Mouse (Mus musculus) limb, embryonic 12.5 days (tissue): ENCODE results near the gene Rufy1. TPM values are rescaled to one million over a fixed set of nuclear protein-coding genes. Genes with fewer than 3 reads are reported as not detected.
"Not testable (repeated sequence)": the region's sequence is repeated elsewhere in the genome, so short reads cannot be mapped to it uniquely, and the experiment has no call there.

ENCODE experiments used
- ATAC-seq: fragments of 200-750 bp; cut with Nextera tagmentation; 2 replicates; pipeline ENCODE4 v1.8.0; 2017; ENCODE audit warnings: low read depth, moderate TSS enrichment; ENCODE audit not compliant: insufficient number of reproducible peaks, insufficient read depth, low FRiP score, low TSS enrichment
- H3K27ac ChIP-seq: fragments of 300-500 bp; sonication (generic); 2 replicates; pipeline ENCODE4 v1.5.1; 2016; ENCODE audit warnings: mild to moderate bottlenecking, moderate library complexity
- H3K27me3 ChIP-seq: fragments of 300-500 bp; sonication (generic); 2 replicates; pipeline ENCODE4 v1.6.1; 2016; ENCODE audit warnings: mild to moderate bottlenecking, moderate library complexity
- H3K36me3 ChIP-seq: fragments of 300-500 bp; sonication (generic); 2 replicates; pipeline ENCODE4 v1.6.1; 2016; ENCODE audit warnings: mild to moderate bottlenecking, moderate library complexity
- H3K4me1 ChIP-seq: fragments of 300-500 bp; sonication (generic); replicated peaks from 2 replicates; pipeline ENCODE4 v1.6.1; 2016
- H3K4me2 ChIP-seq: fragments of 300-500 bp; sonication (generic); 2 replicates; pipeline ENCODE4 v1.6.1; 2016; ENCODE audit warnings: mild to moderate bottlenecking, moderate library complexity
- H3K4me3 ChIP-seq: fragments of 300-500 bp; sonication (generic); replicated peaks from 2 replicates; pipeline ENCODE4 v1.5.1; 2016; ENCODE audit warnings: mild to moderate bottlenecking
- H3K9ac ChIP-seq: fragments of 300-500 bp; sonication (generic); replicated peaks from 2 replicates; pipeline ENCODE4 v1.6.1; 2016; ENCODE audit warnings: mild to moderate bottlenecking, moderate library complexity
- H3K9me3 ChIP-seq: fragments of 300-500 bp; sonication (generic); 2 replicates; pipeline ENCODE4 v1.6.1; 2016; ENCODE audit warnings: mild to moderate bottlenecking, moderate library complexity
- WGBS: fragments of 180-500 bp; shearing (Covaris S2); methylation state at CpG from one replicate; pipeline ENCODE4 v1.1.7; 2016; 5-methylcytosine and 5-hydroxymethylcytosine counted together
- polyA plus RNA-seq: library from polyadenylated mRNA; unstranded; fragments of >200 nt; fragmentation: Nextera tagmentation; extraction: Ambion mirVana; gene quantifications from 2 replicates; pipeline ENCODE4 v1.2.1, GENCODE M21; 2016

Rufy1 gene
- polyA plus RNA-seq, 1 experiment from 2014 or later: 28.1 TPM

DNA sequence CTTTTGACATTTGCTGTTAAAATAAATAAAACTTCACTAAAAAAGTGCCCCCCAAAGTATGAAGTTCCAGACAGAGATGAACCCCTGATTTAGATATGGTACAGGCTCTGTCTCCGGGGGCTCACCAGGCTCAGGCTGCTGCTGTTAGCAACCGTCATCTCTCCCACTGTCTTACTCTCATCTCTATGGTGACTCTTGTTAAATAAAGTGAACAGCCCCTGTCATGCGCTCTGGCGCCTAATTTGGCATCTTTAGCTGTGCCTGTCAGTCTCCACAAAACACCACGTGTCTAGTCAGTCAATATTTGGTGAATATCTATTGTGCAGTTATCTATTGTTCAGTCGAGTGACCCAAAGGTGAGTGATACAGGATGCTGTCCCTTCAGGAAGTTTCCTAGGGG lies 24.0 kb upstream of the Rufy1 start:
- Histone ChIP-seq H3K27ac (no peak overlapping the region), H3K27me3 (peaks cover 13% of the 10 kb centered on the region), H3K4me1 (peaks cover 19% of the 10 kb centered on the region), H3K4me3 (no peak overlapping the region), H3K9ac (no peak overlapping the region), H3K4me2 (no peak overlapping the region), H3K36me3 (no peaks in the 10 kb centered on the region), H3K9me3 (no peaks in the 10 kb centered on the region)
- no peak for ATAC-seq
- 78% methylated on average over 6 of the region's 6 CpGs for WGBS

DNA sequence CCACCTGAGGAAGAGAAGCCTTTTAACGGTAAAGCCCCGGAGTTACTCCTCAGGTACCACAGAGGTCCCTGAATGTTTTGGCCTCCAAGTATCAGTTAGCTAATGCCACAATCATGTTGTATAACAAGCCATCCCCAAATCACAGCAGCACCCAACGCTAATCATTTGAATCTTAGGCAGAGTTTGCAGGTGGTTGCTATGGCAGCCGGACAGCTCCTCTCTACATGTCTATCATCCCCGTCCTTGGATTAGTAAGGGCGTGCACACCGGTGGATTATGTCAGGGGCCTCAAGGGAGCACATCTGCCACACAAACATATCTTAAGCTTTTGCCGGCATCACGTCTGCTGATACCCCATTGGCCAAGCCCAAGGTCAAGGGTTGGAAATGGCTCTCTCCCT lies 19.3 kb upstream of the Rufy1 start:
- no peak for ATAC-seq
- WGBS: 81% methylated on average over 9 of the region's 9 CpGs
- Histone ChIP-seq H3K4me1 (no peaks in the 10 kb centered on the region), H3K9ac (no peak overlapping the region), H3K4me3 (no peak overlapping the region), H3K4me2 (no peak overlapping the region), H3K36me3 (no peaks in the 10 kb centered on the region), H3K9me3 (no peaks in the 10 kb centered on the region), H3K27me3 (no peaks in the 10 kb centered on the region; the same call in 1 of the 2 replicates), H3K27ac (no peak overlapping the region)

DNA sequence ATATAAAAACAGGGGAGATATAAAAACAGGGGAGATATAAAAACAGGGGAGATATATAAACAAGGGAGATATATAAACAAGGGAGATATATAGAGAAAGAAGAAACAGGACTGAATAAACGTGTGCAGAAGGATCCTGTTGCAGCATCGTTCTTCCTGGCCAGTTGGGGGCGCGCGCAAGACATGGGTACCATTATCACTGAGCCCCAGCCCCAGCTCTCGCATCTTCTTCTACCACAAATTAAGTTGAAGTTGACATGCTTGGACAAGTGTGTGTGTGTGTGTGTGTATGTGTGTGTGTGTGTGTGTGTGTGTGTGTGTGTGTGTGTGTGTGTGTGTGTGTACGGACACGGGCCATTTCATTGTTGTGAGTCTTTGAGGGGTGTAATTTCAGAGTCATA lies 17.2 kb upstream of the Rufy1 start:
- not testable (repeated sequence) for H3K27ac ChIP-seq, H3K9me3 ChIP-seq, H3K36me3 ChIP-seq, H3K27me3 ChIP-seq, H3K9ac ChIP-seq, H3K4me3 ChIP-seq, H3K4me2 ChIP-seq, H3K4me1 ChIP-seq, ATAC-seq
- 53% methylated on average over 8 of the region's 8 CpGs for WGBS

DNA sequence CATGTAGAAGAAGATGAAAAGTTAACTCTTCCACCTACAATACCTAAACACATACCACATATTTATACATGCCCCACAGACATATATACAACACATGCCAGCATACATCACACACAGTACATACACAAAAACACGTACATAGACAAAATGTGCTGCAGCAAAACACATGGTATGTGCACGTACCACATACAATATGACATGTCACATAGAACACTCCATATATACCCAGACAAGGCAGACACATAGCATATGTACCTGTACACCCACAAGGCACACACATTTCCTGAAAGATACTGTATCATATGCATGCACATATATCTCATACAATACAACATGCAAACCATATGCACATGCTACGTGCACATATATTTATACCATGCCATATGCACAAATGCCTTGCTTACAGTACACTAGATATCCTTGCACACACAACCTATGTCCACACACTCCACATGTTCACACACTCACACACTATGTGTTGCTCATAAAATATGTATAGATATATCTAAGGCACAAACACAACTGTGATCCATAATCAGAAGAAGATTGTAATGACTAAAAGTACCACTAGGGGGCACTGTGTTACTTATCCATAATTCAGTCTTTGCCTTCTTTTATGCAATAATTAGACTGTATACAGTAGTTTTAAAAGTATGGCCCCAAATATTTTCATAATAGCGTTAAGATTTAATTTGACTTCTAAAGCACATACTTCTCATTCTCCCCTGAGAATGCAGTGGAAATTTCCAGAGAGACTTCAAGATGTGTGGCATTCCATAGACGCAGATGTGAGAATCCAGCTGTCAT lies 12.5 kb upstream of the Rufy1 start:
- H3K4me1 ChIP-seq: no peaks in the 10 kb centered on the region
- no peak overlapping the region for H3K9ac ChIP-seq
- WGBS: 68% methylated on average over 5 of the region's 5 CpGs
- H3K36me3 ChIP-seq: no peaks in the 10 kb centered on the region
- ATAC-seq: no peak
- H3K9me3 ChIP-seq: no peaks in the 10 kb centered on the region
- peaks cover 12% of the 10 kb centered on the region for H3K27me3 ChIP-seq
- no peak overlapping the region for H3K4me3 ChIP-seq
- H3K27ac ChIP-seq: no peak overlapping the region
- no peak overlapping the region for H3K4me2 ChIP-seq

DNA sequence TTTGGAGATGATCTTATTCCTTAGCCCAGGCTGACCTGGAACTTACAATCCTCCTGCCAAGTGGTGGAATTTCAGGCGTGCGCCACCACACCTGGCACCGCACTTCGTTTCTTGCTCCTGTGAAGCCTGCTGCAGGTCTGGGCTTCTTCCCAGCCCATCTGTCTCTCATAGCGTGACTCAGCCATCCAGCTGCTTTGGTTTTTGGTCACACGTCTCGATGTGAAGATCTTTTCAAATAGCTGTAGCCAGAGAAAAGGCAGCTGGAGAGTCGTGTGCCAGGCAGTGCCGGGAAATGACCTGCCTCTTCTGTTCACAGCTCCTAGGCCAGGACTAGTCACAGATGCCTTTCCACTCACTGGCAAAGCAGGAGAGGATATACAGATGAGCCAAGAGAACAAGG lies 10.7 kb upstream of the Rufy1 start:
- Histone ChIP-seq H3K9ac (no peak overlapping the region), H3K4me2 (no peak overlapping the region), H3K27me3 (peaks cover 12% of the 10 kb centered on the region), H3K4me3 (no peak overlapping the region), H3K27ac (no peak overlapping the region), H3K4me1 (no peaks in the 10 kb centered on the region), H3K9me3 (no peaks in the 10 kb centered on the region), H3K36me3 (no peaks in the 10 kb centered on the region)
- no peak for ATAC-seq
- WGBS: 61% methylated on average over 9 of the region's 9 CpGs

DNA sequence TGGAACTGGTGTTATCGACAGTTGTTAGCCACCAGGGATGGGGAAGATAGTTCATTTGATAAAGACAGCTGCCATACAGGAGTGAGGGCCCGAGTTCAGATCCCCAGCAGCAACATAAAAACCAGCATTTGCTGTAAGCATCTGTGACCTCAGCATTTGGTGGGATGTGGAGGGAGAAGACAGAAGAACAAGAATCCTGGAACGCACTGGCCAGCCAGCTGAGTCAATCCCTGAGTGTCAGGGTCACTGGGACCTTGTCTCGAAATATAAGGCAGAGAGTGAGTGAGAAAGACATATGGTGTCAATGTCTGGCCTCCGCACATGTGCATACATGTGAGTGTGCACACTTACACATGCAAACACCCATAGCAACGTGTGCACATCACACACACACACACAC lies 9.8 kb upstream of the Rufy1 start:
- H3K36me3 ChIP-seq: no peaks in the 10 kb centered on the region
- H3K27me3 ChIP-seq: peaks cover 12% of the 10 kb centered on the region
- H3K9me3 ChIP-seq: no peaks in the 10 kb centered on the region
- no peak overlapping the region for H3K4me3 ChIP-seq
- no peak for ATAC-seq
- WGBS: 77% methylated on average over 6 of the region's 6 CpGs
- no peak overlapping the region for H3K4me2 ChIP-seq
- no peaks in the 10 kb centered on the region for H3K4me1 ChIP-seq
- no peak overlapping the region for H3K27ac ChIP-seq
- H3K9ac ChIP-seq: no peak overlapping the region

DNA sequence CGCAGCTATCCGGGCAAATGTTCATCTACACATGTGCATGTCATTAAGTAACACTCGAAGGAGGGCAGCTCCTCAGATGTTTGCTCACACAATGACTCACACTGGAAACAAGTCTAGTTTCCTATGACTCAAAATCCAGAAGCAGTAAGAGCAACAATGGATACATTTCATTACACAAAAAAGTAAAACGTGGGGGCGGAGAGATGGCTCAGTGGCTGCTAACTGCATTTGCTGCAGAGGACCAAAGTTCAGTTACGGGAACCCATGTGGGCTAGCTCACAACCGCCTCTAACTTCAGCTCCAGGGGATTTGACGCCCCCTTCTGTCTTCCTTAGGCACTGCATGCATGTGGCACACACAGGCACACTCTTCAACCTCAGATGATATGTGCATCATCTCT lies 8.9 kb upstream of the Rufy1 start:
- WGBS: 55% methylated on average over 8 of the region's 8 CpGs
- no peak overlapping the region for H3K9ac ChIP-seq
- H3K27ac ChIP-seq: no peak overlapping the region
- H3K4me3 ChIP-seq: no peak overlapping the region
- no peaks in the 10 kb centered on the region for H3K36me3 ChIP-seq
- H3K4me1 ChIP-seq: no peaks in the 10 kb centered on the region
- H3K9me3 ChIP-seq: no peaks in the 10 kb centered on the region
- ATAC-seq: no peak
- no peak overlapping the region for H3K4me2 ChIP-seq
- peaks cover 12% of the 10 kb centered on the region for H3K27me3 ChIP-seq

DNA sequence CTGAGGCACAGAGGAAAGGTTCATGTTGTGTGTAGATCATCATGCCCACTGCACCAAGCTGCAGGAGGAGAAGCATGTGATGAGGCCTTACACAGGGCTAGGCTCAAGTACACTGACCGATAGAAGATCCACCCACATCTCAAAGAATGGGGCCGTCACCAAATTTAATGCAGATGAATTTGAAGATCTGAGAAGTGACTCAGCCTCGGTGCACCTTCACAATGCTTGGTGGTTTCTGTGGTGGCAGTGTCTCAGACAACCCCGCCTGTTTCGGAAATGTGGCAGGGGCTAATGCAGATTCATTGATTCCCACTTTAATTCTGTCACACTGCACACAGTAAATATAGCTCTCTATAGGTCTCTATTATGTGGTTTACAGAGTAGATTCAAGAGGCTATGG lies 2.0 kb upstream of the Rufy1 start:
- Histone ChIP-seq H3K9ac (no peak overlapping the region), H3K4me1 (peaks cover 12% of the 10 kb centered on the region), H3K36me3 (no peaks in the 10 kb centered on the region), H3K9me3 (no peaks in the 10 kb centered on the region), H3K4me2 (no peak overlapping the region), H3K27ac (no peak overlapping the region), H3K27me3 (no peaks in the 10 kb centered on the region), H3K4me3 (no peak overlapping the region)
- WGBS: 87% methylated on average over 5 of the region's 5 CpGs
- ATAC-seq: no peak

DNA sequence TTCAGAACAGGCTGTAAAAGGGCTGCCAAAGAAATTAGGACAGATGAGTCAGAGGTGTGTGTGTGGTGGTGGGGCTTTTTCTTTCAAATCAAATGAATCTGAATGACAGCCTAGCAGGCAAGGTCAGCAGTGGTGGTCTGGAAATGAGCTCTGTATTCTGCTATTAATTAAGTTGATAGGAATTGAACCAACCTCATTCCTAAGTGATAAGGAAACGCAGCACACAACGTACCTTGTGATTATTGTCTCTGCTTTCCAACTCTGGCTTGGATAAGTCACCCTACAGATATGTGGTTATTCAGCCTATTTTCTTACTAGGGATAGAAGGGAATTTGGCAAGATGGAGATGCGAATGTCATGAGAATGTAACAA lies 1.1 kb upstream of the Rufy1 start:
- no peak for ATAC-seq

DNA sequence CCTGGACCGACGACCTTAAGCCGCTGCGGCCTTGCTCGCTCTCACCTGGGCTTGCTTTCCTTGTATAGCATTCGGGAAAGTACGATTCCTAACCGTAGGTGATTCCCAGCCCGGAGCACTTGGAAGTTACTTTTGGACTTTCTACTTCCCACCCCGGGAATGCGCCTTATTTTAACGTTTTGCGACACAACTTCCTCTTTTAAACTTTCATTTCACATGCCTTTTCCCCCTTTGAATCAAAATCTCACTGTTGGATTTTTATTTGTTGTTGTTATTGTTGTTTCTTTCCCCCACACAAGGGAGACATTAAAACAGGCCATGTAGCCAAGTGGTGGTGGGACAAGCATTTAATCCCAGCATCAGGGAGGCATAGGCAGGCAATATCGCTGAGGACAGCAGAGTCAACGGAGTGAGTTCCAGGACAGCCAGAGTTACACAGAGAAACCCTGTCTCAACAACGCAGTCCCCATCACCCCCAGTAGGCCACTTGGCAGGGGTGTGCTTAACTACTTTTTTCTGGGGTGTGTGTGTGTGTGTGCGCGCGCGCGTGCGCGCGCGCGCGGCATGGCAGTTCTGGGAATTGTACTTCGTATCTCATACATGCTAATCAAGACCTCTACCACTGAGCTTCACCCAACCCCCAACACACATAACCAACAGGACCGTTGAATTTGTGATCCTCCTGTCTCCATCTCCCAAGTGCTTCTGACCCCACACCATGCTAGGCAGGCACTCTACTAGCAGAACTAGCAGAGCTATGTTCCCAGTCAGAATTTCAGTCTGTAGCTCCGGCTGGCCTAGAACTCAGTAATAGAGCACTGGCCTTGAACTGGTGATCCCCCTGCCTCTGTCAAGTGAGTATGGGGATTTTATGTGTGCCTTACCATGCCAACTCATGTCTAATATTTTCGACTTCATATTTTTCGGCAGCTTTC lies 476 bp upstream of the Rufy1 start:
- no peaks in the 10 kb centered on the region for H3K27me3 ChIP-seq
- H3K27ac ChIP-seq: peak overlapping the region; percentile 95
- peak overlapping the region; percentile 90 for H3K9ac ChIP-seq
- ATAC-seq: no peak
- no peaks in the 10 kb centered on the region for H3K36me3 ChIP-seq
- peaks cover 12% of the 10 kb centered on the region for H3K4me1 ChIP-seq
- no peaks in the 10 kb centered on the region for H3K9me3 ChIP-seq
- peak overlapping the region; percentile 73 for H3K4me3 ChIP-seq
- peak overlapping the region; percentile 71 for H3K4me2 ChIP-seq
- 33% methylated on average over 32 of the region's 32 CpGs for whole genome bisulfite sequencing

More for the DNA sequence above, 1.1 kb upstream of the Rufy1 start:
- Histone ChIP-seq H3K27ac (no peak overlapping the region), H3K27me3 (no peaks in the 10 kb centered on the region), H3K4me2 (no peak overlapping the region), H3K36me3 (no peaks in the 10 kb centered on the region), H3K4me3 (no peak overlapping the region), H3K4me1 (peaks cover 12% of the 10 kb centered on the region), H3K9ac (no peak overlapping the region), H3K9me3 (no peaks in the 10 kb centered on the region)
- WGBS: 88% methylated on average over 3 of the region's 3 CpGs

DNA sequence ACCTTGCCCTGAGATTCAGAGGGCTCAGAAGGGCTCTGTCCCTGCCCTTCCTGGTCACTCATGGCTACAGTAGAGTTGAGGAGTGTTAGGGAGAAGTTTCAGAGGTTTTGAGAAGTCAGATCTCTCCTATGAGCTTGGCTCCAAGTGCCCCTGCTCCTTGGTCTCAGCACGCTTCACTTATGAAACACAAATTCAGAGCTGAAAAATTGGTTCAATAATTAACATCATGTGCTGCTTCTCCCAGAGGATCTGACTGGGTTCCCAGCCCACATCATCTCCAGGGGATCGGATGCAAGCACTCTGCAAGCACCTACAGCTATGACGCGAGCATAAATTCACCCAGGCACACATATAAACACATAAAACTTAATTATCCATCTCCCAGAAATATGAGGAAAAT lies 4.9 kb downstream of the Rufy1 start:
- no peak for ATAC-seq
- Histone ChIP-seq H3K9ac (no peak overlapping the region), H3K4me2 (no peak overlapping the region), H3K36me3 (no peaks in the 10 kb centered on the region), H3K27ac (no peak overlapping the region), H3K4me3 (no peak overlapping the region), H3K9me3 (no peaks in the 10 kb centered on the region), H3K4me1 (peaks cover 17% of the 10 kb centered on the region), H3K27me3 (no peaks in the 10 kb centered on the region)
- 84% methylated on average over 4 of the region's 4 CpGs for WGBS
